21 mouse cellular contexts compared by ENCODE assay signal in genomic region chr1:172271208-172271607, GRCm38 (mm10). TPM values are rescaled to one million over a fixed set of nuclear protein-coding genes. Genes with fewer than 3 reads are reported as not detected.
DNase-seq lines count a peak whose midpoint lies in the region; ATAC-seq and TF ChIP-seq lines count a peak whose summit lies in the region.
"Had no signal": no experiment of that assay in that cellular context is flagged by ENCODE, and none has a peak within 500 bp of the region (broad histone marks: within the 10 kb centered on the region; RNA-seq: fewer than 3 reads in every experiment).

No protein-coding gene starts in this region.

- peak; percentile 47 for ATAC-seq in forebrain, embryonic 14.5 days
- peak; percentile 25; the same call in 1 of the 2 replicates for ATAC-seq in hindbrain, embryonic 16.5 days
- peak; percentile 66 for ATAC-seq in midbrain, embryonic 16.5 days
- ATAC-seq in liver, postnatal 0 days = no peak

- no peak overlapping the region for H3K4me3 ChIP-seq in forebrain, embryonic 10.5 days
- H3K4me3 ChIP-seq in forebrain, embryonic 14.5 days (ENCODE audit: low read depth, low read length) = no peak overlapping the region
- no peak overlapping the region for H3K4me3 ChIP-seq in hindbrain, embryonic 16.5 days (ENCODE audit: low read length)
- H3K4me3 ChIP-seq in midbrain, embryonic 16.5 days (ENCODE audit: low read depth, low read length) = no peak overlapping the region
- H3K4me3 ChIP-seq in liver, postnatal 0 days (ENCODE audit: low read depth, low read length) = no peak overlapping the region
- H3K4me3 ChIP-seq: embryonic facial prominence, embryonic 13.5 days had no signal

- H3K9me3 ChIP-seq in forebrain, embryonic 10.5 days = no peaks in the 10 kb centered on the region
- no peaks in the 10 kb centered on the region for H3K9me3 ChIP-seq in forebrain, embryonic 14.5 days (replicated peaks; ENCODE audit: control insufficient read depth, low read length)
- H3K9me3 ChIP-seq in hindbrain, embryonic 16.5 days (ENCODE audit: control insufficient read depth, low read length) = no peaks in the 10 kb centered on the region
- H3K9me3 ChIP-seq in midbrain, embryonic 16.5 days (replicated peaks; ENCODE audit: control insufficient read depth, low read length, poor library complexity, severe bottlenecking) = no peaks in the 10 kb centered on the region
- H3K9me3 ChIP-seq in liver, postnatal 0 days (ENCODE audit: low read length) = no peaks in the 10 kb centered on the region
- H3K9me3 ChIP-seq: embryonic facial prominence, embryonic 13.5 days had no signal

- H3K4me1 ChIP-seq in forebrain, embryonic 10.5 days = peaks cover 23% of the 10 kb centered on the region
- H3K4me1 ChIP-seq in forebrain, embryonic 14.5 days (ENCODE audit: control insufficient read depth, insufficient read depth, low read length) = peaks cover 8% of the 10 kb centered on the region
- H3K4me1 ChIP-seq in hindbrain, embryonic 16.5 days (ENCODE audit: control insufficient read depth, insufficient read depth, low read depth, low read length) = 0 out of 2 replicates have a peak, but pooled peaks cover 2% of the 10 kb centered on the region
- H3K4me1 ChIP-seq in midbrain, embryonic 16.5 days (ENCODE audit: control insufficient read depth, insufficient read depth, low read length) = peaks cover 6% of the 10 kb centered on the region
- H3K4me1 ChIP-seq in liver, postnatal 0 days (ENCODE audit: insufficient read depth) = peaks cover 7% of the 10 kb centered on the region; the same call in 1 of the 2 replicates
- H3K4me1 ChIP-seq: embryonic facial prominence, embryonic 13.5 days had no signal

- intact Hi-C loops in gastrocnemius, postnatal 36 days (cut with DNase I) = loop anchor here (5.0 kb wide), 1 partner anchor 36 kb away; no protein-coding TSS in a partner anchor

- WGBS in forebrain, embryonic 10.5 days = 87% methylated on average over 3 of the region's 3 CpGs
- WGBS in forebrain, embryonic 14.5 days = 65% methylated on average over 3 of the region's 3 CpGs
- 61% methylated on average over 3 of the region's 3 CpGs for WGBS in hindbrain, embryonic 16.5 days
- WGBS in midbrain, embryonic 16.5 days = 47% methylated on average over 3 of the region's 3 CpGs
- WGBS in liver, postnatal 0 days (ENCODE audit: insufficient replicate concordance) = 87% methylated on average over 3 of the region's 3 CpGs

- TF ChIP-seq EP300 in liver, postnatal 0 days (IDR thresholded peaks at IDR 0.05; ENCODE audit: low read depth) = no peak

- H3K9ac ChIP-seq in forebrain, embryonic 14.5 days (ENCODE audit: low read length) = no peak overlapping the region
- H3K9ac ChIP-seq in hindbrain, embryonic 16.5 days (ENCODE audit: low read depth, low read length) = no peak overlapping the region
- H3K9ac ChIP-seq in midbrain, embryonic 16.5 days (ENCODE audit: low read depth, low read length) = no peak overlapping the region
- H3K9ac ChIP-seq in liver, postnatal 0 days (replicated peaks) = no peak overlapping the region
- H3K9ac ChIP-seq: embryonic facial prominence, embryonic 13.5 days had no signal

- no peaks in the 10 kb centered on the region for H3K36me3 ChIP-seq in forebrain, embryonic 10.5 days (replicated peaks)
- H3K36me3 ChIP-seq in forebrain, embryonic 14.5 days (ENCODE audit: control insufficient read depth, insufficient read depth, low read length) = no peaks in the 10 kb centered on the region
- H3K36me3 ChIP-seq in hindbrain, embryonic 16.5 days (ENCODE audit: control insufficient read depth, insufficient read depth, low read length) = no peaks in the 10 kb centered on the region
- H3K36me3 ChIP-seq in midbrain, embryonic 16.5 days (ENCODE audit: control insufficient read depth, insufficient read depth, low read length) = no peaks in the 10 kb centered on the region
- no peaks in the 10 kb centered on the region for H3K36me3 ChIP-seq in liver, postnatal 0 days (replicated peaks; ENCODE audit: insufficient read depth, low read length)
- H3K36me3 ChIP-seq: embryonic facial prominence, embryonic 13.5 days had no signal

- DNase-seq in forebrain, embryonic 10.5 days (ENCODE audit: extremely low spot score, low spot score) = no peak
- DNase-seq in forebrain, embryonic 14.5 days (ENCODE audit: low spot score) = no peak
- DNase-seq in liver, postnatal 0 days = no peak
- DNase-seq in right cerebral cortex, postnatal 25 days = no peak
- no peak for DNase-seq in gastrocnemius, postnatal 36 days
- DNase-seq: adrenal gland, postnatal 36 days; cerebellum, adult 8-10 months; kidney, postnatal 36 days; liver; lung, adult 2 months; lung, postnatal 4 days; right cerebral cortex, postnatal 4 days had no signal

- TF ChIP-seq CTCF in liver, postnatal 0 days (IDR thresholded peaks at IDR 0.05; ENCODE audit: low read depth) = no peak

- peak overlapping the region; percentile 56; the same call in 1 of the 2 replicates for H3K27ac ChIP-seq in forebrain, embryonic 10.5 days
- peak overlapping the region; percentile 28; the same call in 1 of the 2 replicates for H3K27ac ChIP-seq in forebrain, embryonic 14.5 days (ENCODE audit: low read depth, low read length)
- no peak overlapping the region; the same call in 1 of the 2 replicates for H3K27ac ChIP-seq in hindbrain, embryonic 16.5 days (ENCODE audit: low read depth, low read length)
- H3K27ac ChIP-seq in midbrain, embryonic 16.5 days (ENCODE audit: low read length) = peak overlapping the region; percentile 43; the same call in 1 of the 2 replicates
- no peak overlapping the region for H3K27ac ChIP-seq in liver, postnatal 0 days (ENCODE audit: low read depth)
- H3K27ac ChIP-seq: embryonic facial prominence, embryonic 13.5 days had no signal

- H3K4me2 ChIP-seq in forebrain, embryonic 14.5 days (ENCODE audit: low read length) = no peak overlapping the region
- H3K4me2 ChIP-seq in hindbrain, embryonic 16.5 days (ENCODE audit: low read length) = no peak overlapping the region
- H3K4me2 ChIP-seq in midbrain, embryonic 16.5 days (ENCODE audit: low read length) = no peak overlapping the region
- H3K4me2 ChIP-seq in liver, postnatal 0 days (ENCODE audit: low read depth, low read length) = no peak overlapping the region
- H3K4me2 ChIP-seq: embryonic facial prominence, embryonic 13.5 days had no signal

- H3K27me3 ChIP-seq in forebrain, embryonic 10.5 days (ENCODE audit: poor library complexity, severe bottlenecking) = no peaks in the 10 kb centered on the region
- H3K27me3 ChIP-seq in forebrain, embryonic 14.5 days (replicated peaks; ENCODE audit: control insufficient read depth, insufficient read depth, low read length) = no peaks in the 10 kb centered on the region
- no peaks in the 10 kb centered on the region for H3K27me3 ChIP-seq in hindbrain, embryonic 16.5 days (replicated peaks; ENCODE audit: control insufficient read depth, insufficient read depth, low read length)
- no peaks in the 10 kb centered on the region for H3K27me3 ChIP-seq in midbrain, embryonic 16.5 days (ENCODE audit: control insufficient read depth, insufficient read depth, low read depth, low read length)
- no peaks in the 10 kb centered on the region for H3K27me3 ChIP-seq in liver, postnatal 0 days (ENCODE audit: insufficient read depth, low read length)
- H3K27me3 ChIP-seq: embryonic facial prominence, embryonic 13.5 days had no signal

RNA-seq across cellular contexts. Expression of gene Igsf8, which starts 9.8 kb away (rescaled TPM):
- polyA plus RNA-seq in forebrain, embryonic 10.5 days (2016; fragmentation: Nextera tagmentation; extraction: Ambion mirVana) = 53.0 and 55.4 TPM in 2 replicates
- polyA plus RNA-seq in forebrain, embryonic 14.5 days (2014; fragmentation: Nextera tagmentation; extraction: Ambion mirVana) = 132 and 147 TPM in 2 replicates
- 84.7 and 88.3 TPM in 2 replicates for polyA plus RNA-seq in hindbrain, embryonic 16.5 days (2015; fragmentation: Nextera tagmentation; extraction: Ambion mirVana)
- 63.9 and 64.0 TPM in 2 replicates for polyA plus RNA-seq in midbrain, embryonic 16.5 days (2015; fragmentation: Nextera tagmentation; extraction: Ambion mirVana)
- polyA plus RNA-seq in liver, postnatal 0 days (2015; fragmentation: Nextera tagmentation; extraction: Ambion mirVana) = 12.8 and 13.1 TPM in 2 replicates
- total RNA-seq in gastrocnemius, postnatal 36 days (2021) = 1 to 10 TPM; 8.4 to 9.8 TPM

RNA-seq across cellular contexts. Expression of gene Atp1a4, which starts 13.0 kb away (rescaled TPM):
- not detected in 2 replicates for polyA plus RNA-seq in forebrain, embryonic 10.5 days (2016; fragmentation: Nextera tagmentation; extraction: Ambion mirVana)
- polyA plus RNA-seq in forebrain, embryonic 14.5 days (2014; fragmentation: Nextera tagmentation; extraction: Ambion mirVana) = 0.08 and 0.12 TPM in 2 replicates
- polyA plus RNA-seq in hindbrain, embryonic 16.5 days (2015; fragmentation: Nextera tagmentation; extraction: Ambion mirVana) = 0.06 TPM in 1 of 2 replicates, not detected in the other
- not detected in 2 replicates for polyA plus RNA-seq in midbrain, embryonic 16.5 days (2015; fragmentation: Nextera tagmentation; extraction: Ambion mirVana)
- 0.04 and 0.08 TPM in 2 replicates for polyA plus RNA-seq in liver, postnatal 0 days (2015; fragmentation: Nextera tagmentation; extraction: Ambion mirVana)
- total RNA-seq in gastrocnemius, postnatal 36 days (2021) = under 1 TPM; 0.51 to 0.72 TPM
- total RNA-seq: granulocyte monocyte progenitor cell, adult 5-6 weeks; layer of hippocampus, postnatal 14 days; left cerebral cortex, postnatal 36 days; neutrophil, adult 5-6 weeks had no signal
- polyA plus RNA-seq: C2C12; embryonic facial prominence, embryonic 13.5 days had no signal

RNA-seq across cellular contexts. Expression of gene Atp1a2, which starts 26.7 kb away (rescaled TPM):
- 0.86 and 2.0 TPM in 2 replicates for polyA plus RNA-seq in forebrain, embryonic 10.5 days (2016; fragmentation: Nextera tagmentation; extraction: Ambion mirVana)
- 12.9 and 19.8 TPM in 2 replicates for polyA plus RNA-seq in forebrain, embryonic 14.5 days (2014; fragmentation: Nextera tagmentation; extraction: Ambion mirVana)
- polyA plus RNA-seq in hindbrain, embryonic 16.5 days (2015; fragmentation: Nextera tagmentation; extraction: Ambion mirVana) = 96.7 and 102 TPM in 2 replicates
- polyA plus RNA-seq in midbrain, embryonic 16.5 days (2015; fragmentation: Nextera tagmentation; extraction: Ambion mirVana) = 53.2 and 69.0 TPM in 2 replicates
- 0.29 and 1.4 TPM in 2 replicates for polyA plus RNA-seq in liver, postnatal 0 days (2015; fragmentation: Nextera tagmentation; extraction: Ambion mirVana)
- total RNA-seq in gastrocnemius, postnatal 36 days (2021) = 1,000 to 10,000 TPM in 1 of 2 experiments, 100 to 1,000 TPM in 1; 930 to 1,020 TPM
- total RNA-seq: granulocyte monocyte progenitor cell, adult 5-6 weeks; neutrophil, adult 5-6 weeks had no signal

RNA-seq across cellular contexts. Expression of gene Casq1, which starts 51.5 kb away (rescaled TPM):
- polyA plus RNA-seq in forebrain, embryonic 10.5 days (2016; fragmentation: Nextera tagmentation; extraction: Ambion mirVana) = 0.69 and 0.99 TPM in 2 replicates
- 3.8 and 4.0 TPM in 2 replicates for polyA plus RNA-seq in forebrain, embryonic 14.5 days (2014; fragmentation: Nextera tagmentation; extraction: Ambion mirVana)
- polyA plus RNA-seq in hindbrain, embryonic 16.5 days (2015; fragmentation: Nextera tagmentation; extraction: Ambion mirVana) = 1.5 and 5.5 TPM in 2 replicates
- polyA plus RNA-seq in midbrain, embryonic 16.5 days (2015; fragmentation: Nextera tagmentation; extraction: Ambion mirVana) = 1.8 and 2.2 TPM in 2 replicates
- polyA plus RNA-seq in liver, postnatal 0 days (2015; fragmentation: Nextera tagmentation; extraction: Ambion mirVana) = 0.61 and 9.1 TPM in 2 replicates
- 1,000 to 10,000 TPM; 4,749 to 5,131 TPM for total RNA-seq in gastrocnemius, postnatal 36 days (2021)
- total RNA-seq: granulocyte monocyte progenitor cell, adult 5-6 weeks; neutrophil, adult 5-6 weeks had no signal

RNA-seq across cellular contexts. Expression of gene Kcnj9, which starts 57.9 kb away (rescaled TPM):
- 0.17 and 0.43 TPM in 2 replicates for polyA plus RNA-seq in forebrain, embryonic 10.5 days (2016; fragmentation: Nextera tagmentation; extraction: Ambion mirVana)
- 1.3 and 1.5 TPM in 2 replicates for polyA plus RNA-seq in forebrain, embryonic 14.5 days (2014; fragmentation: Nextera tagmentation; extraction: Ambion mirVana)
- 4.9 and 5.6 TPM in 2 replicates for polyA plus RNA-seq in hindbrain, embryonic 16.5 days (2015; fragmentation: Nextera tagmentation; extraction: Ambion mirVana)
- 7.7 and 7.8 TPM in 2 replicates for polyA plus RNA-seq in midbrain, embryonic 16.5 days (2015; fragmentation: Nextera tagmentation; extraction: Ambion mirVana)
- 0.07 TPM in 2 replicates for polyA plus RNA-seq in liver, postnatal 0 days (2015; fragmentation: Nextera tagmentation; extraction: Ambion mirVana)
- not detected for total RNA-seq in gastrocnemius, postnatal 36 days (2021)
- total RNA-seq: granulocyte monocyte progenitor cell, adult 5-6 weeks; neutrophil, adult 5-6 weeks had no signal
- polyA plus RNA-seq: embryonic facial prominence, embryonic 13.5 days; heart, embryonic 14.5 days; lung, adult 2 months had no signal

Comparison
In these comparisons a context has a peak if more than half of its experiments do, and no peak if none do; other contexts are left out.
1. H3K27ac ChIP-seq: peak in forebrain, embryonic 10.5 days (single experiment), forebrain, embryonic 14.5 days (single experiment) and midbrain, embryonic 16.5 days (single experiment); none in hindbrain, embryonic 16.5 days (single experiment) and liver, postnatal 0 days (single experiment).